Mouse (Mus musculus): Measurements from ENCODE around the gene Tex9.
"Not testable (repeated sequence)": the region's sequence is repeated elsewhere in the genome, so short reads cannot be mapped to it uniquely, and the experiment has no call there.

The Tex9 gene

DNA sequence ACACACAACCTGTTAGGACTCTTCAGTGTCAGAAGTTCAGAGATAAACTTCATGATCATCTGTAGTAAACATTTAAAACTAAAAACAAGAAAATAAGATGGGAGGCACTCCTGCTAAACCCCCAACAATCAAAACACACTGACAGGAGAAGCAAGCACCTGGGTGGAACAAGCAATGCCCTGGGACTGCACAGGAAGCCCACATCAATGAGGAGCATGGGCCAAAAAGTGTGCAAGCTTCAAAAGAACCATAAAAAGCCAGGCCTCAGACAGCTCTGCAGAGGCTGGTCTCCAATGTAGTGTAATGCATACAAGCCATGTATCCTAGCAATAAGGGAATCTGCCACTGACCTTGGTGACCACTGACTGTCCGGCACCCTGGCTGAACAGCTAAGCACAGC lies 12.7 kb downstream of the Tex9 start:
- DNase-seq (ENCODE audit: low spot score), result no peak

DNA sequence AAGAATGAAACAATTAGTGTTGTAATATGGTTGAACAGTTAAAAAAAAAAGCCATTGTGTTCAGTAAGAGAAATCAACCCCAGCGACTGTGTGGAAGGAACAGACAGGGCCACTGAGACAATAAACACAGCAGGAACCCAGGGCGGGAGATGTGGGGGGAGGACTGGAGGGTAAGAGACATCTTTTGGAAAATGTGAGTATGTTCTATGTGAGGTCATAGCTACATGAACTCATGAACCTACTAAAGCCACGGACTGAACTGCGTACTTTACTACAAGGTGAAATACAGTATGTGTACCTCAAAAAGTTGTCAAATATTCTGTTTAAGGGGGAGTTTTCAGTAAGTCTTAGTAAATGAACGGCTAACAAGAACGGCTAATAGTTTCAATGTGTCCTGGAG lies 14.7 kb downstream of the Tex9 start:
- DNase-seq (ENCODE audit: low spot score), result no peak

DNA sequence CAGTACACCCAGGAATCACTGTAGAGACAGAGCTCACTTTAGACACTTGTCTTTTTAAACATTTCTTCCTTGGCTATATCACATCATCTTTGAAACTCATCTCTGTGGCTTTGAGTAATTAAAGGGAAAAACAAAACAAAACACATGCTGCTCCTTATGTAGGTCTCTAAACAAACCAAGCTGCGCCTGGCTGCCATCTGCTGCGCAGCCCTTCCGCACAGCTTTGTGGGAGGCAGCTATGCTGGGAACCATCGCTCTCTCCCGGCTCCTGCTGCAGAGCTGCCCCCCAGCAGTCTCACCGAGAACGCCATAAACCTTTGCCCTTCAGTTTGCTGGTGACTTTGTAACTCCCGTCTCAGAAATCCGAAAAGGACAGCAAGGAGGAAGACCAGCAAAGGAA lies 16.5 kb downstream of the Tex9 start:
- no peak for DNase-seq (ENCODE audit: low spot score)

DNA sequence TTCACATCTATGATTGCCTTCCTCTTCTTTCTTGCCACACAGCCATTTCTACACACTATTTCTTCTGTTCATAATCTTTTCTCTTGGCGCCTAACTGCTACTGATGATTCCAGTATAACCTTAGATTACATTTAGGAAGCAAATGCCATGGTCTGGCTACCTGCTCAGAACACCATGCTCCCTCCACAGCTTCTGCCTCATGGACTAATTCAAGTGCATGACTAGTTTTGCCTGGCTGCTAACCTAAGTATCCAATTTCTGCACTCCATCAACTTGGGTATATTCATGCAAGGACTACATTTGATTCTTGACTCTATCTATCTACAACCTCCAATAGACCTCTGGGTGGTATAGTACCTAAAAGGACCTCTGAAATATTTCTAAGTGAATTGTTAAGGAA lies 22.2 kb downstream of the Tex9 start:
- DNase-seq (ENCODE audit: low spot score), result no peak

DNA sequence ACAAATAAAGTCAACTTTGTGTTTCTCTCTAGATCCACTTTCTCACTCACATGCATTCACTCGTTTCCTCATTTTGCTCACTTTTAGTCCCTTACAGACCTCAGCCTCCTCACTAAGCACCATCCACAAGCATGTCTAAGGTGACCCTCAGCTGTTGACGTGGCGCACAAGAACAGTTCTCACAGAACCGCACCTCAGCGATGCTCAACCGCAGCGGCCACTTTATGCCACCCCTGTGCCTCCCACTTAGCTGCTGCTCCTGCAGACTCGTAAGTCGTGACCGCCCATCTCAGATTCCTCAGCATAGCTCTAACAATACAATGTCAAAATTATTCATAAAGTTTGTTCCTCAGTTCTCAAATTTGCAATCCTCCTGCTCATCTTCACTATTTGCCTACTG lies 23.4 kb downstream of the Tex9 start:
- no peak for DNase-seq (ENCODE audit: low spot score)

DNA sequence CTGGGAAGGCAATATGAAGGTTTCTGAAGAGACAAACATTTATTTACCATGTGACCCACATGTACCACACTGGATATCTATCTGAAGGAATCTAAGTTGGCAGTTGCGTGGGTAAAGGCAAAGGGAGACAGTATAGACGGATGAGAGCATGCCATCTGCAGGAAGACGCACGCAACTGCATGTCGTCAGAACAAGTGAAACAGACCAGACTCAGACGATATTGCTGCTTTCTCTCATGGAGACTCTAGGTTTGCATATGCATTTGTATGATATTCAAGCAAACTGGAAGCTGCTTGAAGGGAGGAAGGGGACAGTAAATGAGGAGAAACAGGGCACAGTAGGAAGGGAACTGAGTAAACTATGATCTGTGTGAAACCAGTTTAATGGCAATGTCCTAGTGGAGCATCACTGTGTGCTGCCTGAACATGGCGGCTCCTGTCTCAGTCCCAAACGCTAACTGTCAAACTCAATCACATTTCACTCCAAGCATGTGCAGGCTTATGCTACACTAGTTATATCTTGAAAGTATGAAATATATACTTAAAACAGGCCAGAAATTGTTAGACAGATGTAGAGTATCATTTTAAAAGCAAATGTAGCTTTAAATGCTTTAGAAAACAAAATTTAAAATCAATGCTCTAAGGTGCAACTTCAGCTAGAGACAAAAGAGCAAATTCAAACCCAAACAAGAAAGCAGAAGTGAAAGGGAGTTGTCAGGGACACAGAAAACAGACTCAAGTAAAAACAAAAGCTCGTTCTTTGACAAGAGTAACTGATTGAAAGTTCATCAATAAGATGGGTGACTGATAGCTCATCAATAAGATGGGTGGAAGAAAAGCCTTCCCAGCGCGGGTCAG lies 24.2 kb downstream of the Tex9 start:
- no peak for DNase-seq (ENCODE audit: low spot score)

DNA sequence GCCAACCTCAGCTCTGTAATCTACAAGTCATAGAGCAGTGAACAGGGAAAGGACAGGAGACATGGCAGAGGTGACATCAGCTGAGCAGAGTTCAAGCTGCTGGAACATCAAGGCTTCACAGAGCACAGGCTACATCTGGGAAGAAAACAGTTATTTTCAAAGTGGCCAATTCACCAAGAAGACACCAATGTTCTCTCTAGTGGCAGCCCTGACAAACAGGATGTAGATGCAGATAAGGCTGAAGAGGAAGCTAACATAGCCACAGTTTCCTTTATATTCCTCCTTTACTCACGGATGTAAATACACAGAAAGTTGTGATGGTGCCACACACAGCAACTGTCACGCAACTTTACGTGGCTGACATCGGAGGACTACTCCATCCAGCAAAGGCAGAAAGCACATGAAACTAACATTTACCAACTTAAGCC lies 26.2 kb downstream of the Tex9 start:
- no peak for DNase-seq (ENCODE audit: low spot score)

DNA sequence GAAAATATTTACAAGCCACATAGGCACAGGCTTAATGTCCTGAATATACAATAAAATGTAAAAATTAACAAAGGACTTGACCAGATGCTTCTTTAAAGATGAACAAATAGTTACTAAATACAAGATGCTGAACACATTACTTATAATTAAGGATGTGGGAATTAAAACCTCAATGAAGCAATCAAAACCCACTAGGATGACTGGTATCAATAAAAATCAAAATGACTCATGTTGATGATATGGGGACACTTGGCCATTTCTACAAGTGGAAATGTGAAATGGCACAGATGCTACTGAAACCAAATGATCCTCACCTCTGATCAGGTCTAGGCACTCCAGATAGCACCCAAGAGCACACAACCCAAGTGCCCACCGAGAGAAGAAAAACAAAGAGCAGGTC lies 27.2 kb downstream of the Tex9 start:
- no peak for DNase-seq (ENCODE audit: low spot score)

DNA sequence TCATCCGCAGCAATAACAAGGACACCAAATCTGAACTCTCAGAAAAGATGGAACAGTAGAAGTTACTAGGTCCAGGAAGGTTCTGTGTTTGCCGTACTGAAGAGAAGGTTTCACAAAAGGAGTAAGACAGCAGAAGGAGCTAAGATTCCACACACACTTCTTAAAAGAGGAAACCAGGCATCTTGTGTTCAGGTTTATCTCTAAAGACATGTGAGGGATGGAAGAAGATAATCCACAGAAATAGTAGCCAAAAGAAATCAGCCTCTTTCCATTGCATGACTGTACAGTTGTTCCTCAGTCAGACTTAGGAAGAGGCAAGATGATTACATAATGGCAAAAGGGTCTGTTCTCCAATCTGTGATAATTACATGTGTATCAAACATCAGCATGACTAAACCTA lies 29.6 kb downstream of the Tex9 start:
- no peak for DNase-seq (ENCODE audit: low spot score)

DNA sequence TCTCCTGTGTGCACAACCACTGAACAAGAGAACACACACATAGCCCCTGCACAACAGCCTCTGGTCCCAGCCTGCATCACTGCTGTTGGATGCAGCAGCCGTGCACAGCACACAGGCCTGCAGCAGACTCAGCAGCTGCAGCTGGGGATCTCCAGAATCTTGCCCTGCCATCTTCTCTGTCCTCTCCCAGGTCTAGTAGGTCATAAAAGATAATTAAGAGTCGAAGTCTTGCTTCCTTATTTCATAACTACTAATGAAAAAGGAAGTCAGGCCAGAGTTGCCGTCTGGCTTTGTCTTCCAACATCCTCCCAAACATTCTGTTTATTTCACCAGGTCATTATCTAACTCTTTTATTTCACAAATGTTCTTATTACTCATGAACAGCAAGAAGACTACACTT lies 31.2 kb downstream of the Tex9 start:
- no peak for DNase-seq (ENCODE audit: low spot score)

DNA sequence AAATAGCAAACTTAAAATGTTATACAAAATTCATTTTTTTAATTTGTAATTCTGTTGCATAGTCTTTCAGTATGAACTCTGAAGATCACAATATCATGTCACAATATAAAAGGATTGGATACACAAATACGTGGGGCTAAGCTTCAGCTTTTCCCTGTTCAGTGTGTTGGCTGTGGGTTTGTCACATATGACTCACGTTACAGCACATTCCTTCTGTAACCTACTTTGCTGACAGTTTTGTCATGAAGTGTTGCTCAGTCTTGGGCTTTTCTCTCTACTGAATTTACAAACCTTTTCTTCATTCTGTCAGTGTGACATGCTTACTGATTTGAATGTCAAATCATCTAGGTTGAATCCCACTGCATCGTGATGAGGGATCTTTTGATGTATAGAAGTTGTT lies 32.3 kb downstream of the Tex9 start:
- no peak for DNase-seq (ENCODE audit: low spot score)

DNA sequence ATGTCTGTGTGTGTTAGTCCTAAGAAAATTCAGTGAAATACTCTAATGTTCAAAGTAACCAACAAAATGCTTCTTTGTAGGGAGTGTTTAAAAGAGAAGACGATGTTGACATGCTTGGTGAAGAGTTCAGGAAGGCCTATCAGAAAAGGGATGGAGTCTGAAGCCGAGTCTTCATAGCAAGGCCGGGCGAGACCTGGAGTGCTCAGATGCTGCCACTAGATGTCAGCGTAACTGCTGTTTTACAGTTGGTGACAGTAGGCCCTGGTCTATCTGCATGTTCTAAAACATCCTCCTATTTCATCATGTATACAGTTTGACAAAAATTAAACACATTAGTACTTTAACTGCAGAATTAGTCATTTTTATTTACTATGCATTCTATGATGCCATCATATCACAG lies 33.8 kb downstream of the Tex9 start:
- DNase-seq (ENCODE audit: low spot score), result peak; percentile 55

DNA sequence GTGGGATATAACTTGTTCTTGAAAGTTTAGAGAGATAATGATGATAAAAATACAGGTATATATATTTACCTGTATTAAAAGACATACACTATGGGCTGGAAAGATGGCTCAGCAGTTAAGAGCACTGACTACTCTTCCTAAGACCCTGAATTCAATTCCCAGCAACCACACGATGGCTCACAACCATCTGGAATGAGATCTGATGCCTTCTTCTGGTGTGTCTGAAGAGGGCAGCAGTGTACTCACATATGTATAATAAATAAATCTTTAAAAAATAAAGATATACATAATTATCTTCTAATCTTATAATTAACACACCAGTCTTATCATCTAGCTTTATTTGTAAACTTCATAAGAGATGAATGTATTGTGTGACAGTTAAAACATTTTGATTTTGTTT lies 35.6 kb downstream of the Tex9 start:
- DNase-seq (ENCODE audit: low spot score), result no peak

DNA sequence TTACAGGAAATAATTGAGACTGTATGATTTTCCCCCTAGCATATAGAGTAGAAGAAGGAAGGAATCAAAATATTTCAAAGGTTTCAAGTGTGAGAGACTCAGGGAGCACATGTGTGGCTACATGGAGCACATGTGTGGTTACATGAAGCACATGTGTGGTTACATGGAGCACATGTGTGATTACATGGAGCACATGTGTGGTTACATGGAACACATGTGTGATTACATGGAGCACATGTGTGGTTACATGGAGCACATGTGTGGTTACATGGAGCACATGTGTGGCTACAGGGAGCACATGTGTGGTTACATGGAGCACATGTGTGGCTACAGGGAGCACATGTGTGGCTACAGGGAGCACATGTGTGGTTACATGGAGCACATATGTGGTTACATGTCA lies 37.7 kb downstream of the Tex9 start:
- DNase-seq (ENCODE audit: low spot score), result not testable (repeated sequence)

DNA sequence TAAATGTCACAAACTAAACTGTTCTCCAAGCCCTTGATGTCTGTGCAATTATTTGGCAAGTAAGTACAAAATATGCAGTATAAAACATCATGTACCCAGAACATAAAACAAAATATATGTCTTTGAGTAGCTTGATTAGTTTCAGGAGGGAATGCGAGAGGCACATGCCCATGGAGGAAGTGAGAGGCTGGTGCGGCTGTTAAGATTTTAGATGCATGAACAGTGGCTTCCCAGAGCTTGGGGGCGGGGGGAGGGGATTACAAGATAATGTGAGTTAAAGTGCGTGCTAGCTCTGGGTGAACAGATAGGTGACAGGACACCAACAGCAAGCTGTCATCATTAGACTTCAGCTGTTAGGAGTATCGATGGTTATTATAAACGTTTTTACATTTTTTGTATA lies 40.9 kb downstream of the Tex9 start:
- DNase-seq (ENCODE audit: low spot score), result no peak

DNA sequence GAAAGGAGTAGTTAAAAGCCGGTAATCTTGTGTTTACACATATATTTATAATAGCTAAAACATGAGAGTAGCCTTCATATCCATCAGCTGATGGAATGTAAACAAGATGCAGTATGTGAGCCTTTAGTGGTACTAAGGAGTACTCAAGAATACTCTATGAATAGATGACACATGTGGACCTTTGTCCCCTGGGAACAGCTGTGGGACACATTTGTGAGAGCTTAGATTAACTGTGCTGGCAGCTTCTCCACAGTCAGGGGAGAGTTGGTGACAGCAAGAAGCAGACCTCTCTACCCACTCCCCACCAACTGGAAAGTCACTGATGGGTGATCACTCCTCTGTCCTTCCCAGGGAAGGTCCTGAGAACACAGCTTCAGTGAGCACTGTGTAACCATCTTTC lies 41.6 kb downstream of the Tex9 start:
- no peak for DNase-seq (ENCODE audit: low spot score)

DNA sequence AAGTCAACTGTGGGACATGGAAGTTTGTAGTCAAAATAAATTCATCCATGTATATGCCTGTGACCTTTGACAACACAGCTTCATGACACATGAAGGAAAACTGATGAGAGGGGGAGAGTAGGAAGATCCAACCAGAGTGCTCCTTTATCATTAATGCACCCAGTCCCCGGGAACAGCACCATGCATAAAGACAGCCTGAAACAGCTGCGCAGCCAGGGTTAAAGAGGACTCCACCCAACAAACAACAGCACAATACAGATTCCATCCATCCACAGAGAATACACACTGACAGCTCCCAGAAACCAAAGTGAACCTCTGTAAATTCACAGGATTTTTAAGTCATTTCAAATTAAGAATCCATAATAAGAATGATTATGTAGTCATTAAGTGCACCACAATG lies 42.2 kb downstream of the Tex9 start:
- no peak for DNase-seq (ENCODE audit: low spot score)

DNA sequence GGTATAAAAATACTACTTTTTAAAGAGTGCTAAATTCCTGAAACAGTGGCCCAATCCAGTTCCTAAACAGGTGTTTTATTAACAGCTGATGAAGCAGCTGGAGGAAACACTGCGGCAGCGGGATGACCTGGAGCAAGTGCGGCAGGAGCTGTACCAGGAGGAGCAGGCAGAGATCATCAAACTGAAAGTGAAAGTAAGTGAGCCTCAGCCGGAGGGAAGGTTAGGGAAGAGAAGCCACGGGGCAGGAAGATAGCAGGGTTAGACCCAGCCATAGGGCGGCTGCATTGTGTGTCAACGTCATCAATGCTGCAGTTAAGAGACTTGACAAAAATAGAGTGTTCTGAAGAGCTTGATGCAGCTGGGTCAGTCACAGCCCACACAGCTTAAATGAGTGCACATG lies 42.6 kb downstream of the Tex9 start:
- DNase-seq (ENCODE audit: low spot score), result no peak

DNA sequence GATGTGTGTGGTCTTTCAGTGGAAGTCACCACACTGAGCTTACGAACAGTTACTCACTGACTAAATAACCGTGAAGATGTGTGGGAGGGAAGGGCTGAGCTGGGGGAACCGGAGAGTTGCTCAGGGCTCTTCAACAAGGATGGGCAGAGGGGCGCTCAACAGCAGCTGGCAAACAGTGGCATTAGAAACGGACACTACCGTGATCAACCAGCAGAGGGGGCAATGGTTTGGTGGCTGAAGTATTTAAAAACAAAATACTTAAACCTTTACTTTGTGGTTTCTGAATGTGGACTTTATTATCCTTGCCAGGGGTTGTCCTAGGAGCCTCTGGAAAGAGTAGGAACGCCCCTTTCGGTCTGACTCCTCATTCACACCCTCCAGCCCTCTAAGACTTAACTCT lies 44.0 kb downstream of the Tex9 start:
- no peak for DNase-seq (ENCODE audit: low spot score)

DNA sequence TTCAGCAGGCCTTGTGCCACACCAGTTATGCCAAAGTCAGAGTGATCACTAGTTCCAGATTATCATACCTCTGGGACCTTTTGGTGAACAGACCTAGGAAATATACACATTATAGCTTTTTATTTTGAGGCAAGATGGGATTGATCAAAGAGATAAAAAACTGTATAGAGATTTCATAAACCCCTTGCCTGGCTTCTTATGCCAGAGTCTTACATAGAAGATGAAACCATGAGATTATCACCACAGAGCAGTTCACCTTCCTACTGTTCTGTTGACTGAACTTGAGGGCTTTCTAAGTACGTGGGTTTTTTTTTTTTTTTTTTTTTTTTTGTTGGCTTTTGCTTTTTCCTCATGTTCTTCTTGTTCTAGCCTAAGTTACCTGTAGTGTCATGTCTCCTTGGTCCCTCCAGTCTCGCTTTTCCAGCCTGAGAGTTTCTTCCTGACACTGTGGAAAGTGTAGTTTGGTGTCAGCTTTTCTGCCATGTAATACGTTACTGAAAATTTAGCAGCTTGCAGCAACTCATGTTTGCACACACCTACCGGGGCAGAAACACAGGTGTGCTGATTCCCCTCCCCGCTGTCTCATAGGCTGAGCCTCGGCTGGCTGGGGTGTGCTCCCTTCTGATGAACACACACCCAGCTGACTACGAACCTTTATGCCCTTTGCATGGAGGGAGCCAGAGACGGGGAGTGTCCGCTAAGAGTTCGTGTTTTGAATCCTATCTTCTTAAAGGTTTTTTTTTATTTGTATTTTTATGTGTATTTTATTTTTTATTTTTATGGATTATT lies 49.9 kb downstream of the Tex9 start:
- DNase-seq (ENCODE audit: low spot score), result no peak

DNA sequence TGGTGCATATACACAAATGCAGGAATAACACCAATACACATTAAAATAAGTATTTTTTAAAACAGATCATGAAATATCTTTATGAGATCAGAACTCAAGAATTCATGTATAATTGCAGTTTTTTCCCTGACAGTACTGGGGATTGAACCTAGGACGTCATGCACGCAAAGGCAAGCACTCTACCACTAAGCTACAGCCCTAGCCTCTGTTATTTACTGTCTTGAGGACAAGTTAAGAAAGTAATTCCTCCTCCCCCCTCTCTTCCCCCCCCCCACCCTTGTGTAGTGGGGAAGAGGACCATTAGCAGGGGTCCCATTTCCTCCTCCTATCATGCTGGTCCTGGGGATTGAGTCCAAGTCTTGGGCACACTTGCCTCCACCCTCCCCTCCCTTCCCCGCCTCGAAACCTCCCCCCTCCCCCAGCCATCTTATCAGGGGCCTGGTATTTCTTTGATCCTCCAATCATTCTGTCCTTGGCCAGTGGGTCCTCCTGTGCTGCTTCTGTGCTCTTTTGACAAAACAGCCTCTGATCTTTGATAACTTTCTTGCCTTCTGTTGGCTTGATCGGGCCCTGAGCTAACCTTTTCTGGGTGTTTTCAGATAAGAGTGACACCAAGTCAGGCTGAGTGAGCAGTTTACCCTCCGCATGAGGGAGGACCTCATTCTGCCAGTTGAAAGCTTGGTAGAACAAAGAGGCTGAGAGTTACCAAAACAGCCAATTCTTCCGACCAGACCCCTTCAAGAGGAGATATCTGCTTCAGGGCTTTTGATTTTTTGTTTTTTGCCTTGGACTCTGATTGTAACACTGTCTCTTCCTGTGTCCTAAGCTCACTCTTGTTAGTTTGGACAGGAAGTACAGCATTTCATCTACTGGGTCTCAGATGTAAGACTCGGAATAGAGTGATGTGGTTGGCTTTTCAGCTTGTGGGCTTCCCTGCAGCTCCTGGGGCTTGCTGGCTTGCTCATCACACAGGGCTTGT lies 50.8 kb downstream of the Tex9 start:
- DNase-seq (ENCODE audit: low spot score), result no peak

DNA sequence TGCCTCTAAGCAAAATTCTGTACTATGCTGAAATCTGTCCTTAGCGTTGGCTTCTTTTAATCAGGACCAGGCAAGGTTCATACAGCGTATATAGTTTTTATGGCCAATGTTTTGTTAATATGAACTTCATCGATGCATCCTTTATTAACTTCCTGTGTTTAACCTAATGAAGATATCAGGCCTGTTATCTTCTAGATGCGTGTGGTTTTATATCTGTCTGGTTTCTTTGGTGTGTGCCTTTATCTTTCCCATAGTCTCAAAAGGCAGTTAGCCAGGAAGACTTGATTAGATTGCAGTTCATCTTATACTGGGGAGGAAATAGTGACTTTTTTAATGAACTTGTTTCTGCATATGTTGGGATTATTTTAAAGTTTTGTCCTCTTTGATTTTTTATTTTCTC lies 51.7 kb downstream of the Tex9 start:
- no peak for DNase-seq (ENCODE audit: low spot score)
